Mouse (Mus musculus): ENCODE measurements at regions not wholly inside any gene's neighbourhood (a gene's known extent, or its start where the extent isn't known, plus 50 kb on each side); places are given as distances from the start of the nearest gene placed in this dataset.

GRCm38 (mm10) chr1:77304770-77305169, 210.1 kb downstream of the Epha4 start:
- DNase-seq (ENCODE audit: extremely low spot score, low read depth, low spot score) = no peak

GRCm38 (mm10) chr1:77307745-77308144, 207.1 kb downstream of the Epha4 start:
- no peak for DNase-seq (ENCODE audit: extremely low spot score, low read depth, low spot score)

GRCm38 (mm10) chr1:77313119-77313518, 201.8 kb downstream of the Epha4 start:
- no peak for DNase-seq (ENCODE audit: extremely low spot score, low read depth, low spot score)

- no peak for DNase-seq (ENCODE audit: extremely low spot score, low read depth, low spot score)
Observed at GRCm38 (mm10) chr1:77315347-77315746, 199.5 kb downstream of the Epha4 start.

- no peak for DNase-seq (ENCODE audit: extremely low spot score, low read depth, low spot score)
Observed at GRCm38 (mm10) chr1:77316198-77316597, 198.7 kb downstream of the Epha4 start.
